28 mouse cellular contexts compared by ENCODE assay signal in genomic region chr10:75829529-75830274, GRCm38 (mm10). TPM values are rescaled to one million over a fixed set of nuclear protein-coding genes. Genes with fewer than 3 reads are reported as not detected.
"Had no signal": no experiment of that assay in that cellular context is flagged by ENCODE, and none has a peak within 500 bp of the region (broad histone marks: within the 10 kb centered on the region; RNA-seq: fewer than 3 reads in every experiment).

No protein-coding gene starts in this region.

- H3K27me3 ChIP-seq: lung, embryonic 15.5 days had no signal

- H3K27ac ChIP-seq: macrophage; midbrain, embryonic 13.5 days; midbrain, embryonic 15.5 days; neural tube, embryonic 13.5 days; neural tube, embryonic 15.5 days had no signal

- H3K9me3 ChIP-seq: lung, embryonic 15.5 days; midbrain, embryonic 13.5 days; midbrain, embryonic 15.5 days; neural tube, embryonic 13.5 days; neural tube, embryonic 15.5 days had no signal

- H3K9ac ChIP-seq: liver, postnatal 0 days; lung, embryonic 15.5 days; midbrain, embryonic 13.5 days; midbrain, embryonic 15.5 days; neural tube, embryonic 13.5 days; neural tube, embryonic 15.5 days had no signal

- H3K4me3 ChIP-seq: lung, embryonic 15.5 days; megakaryocyte, embryonic 14.5 days; midbrain, embryonic 13.5 days; midbrain, embryonic 15.5 days; neural tube, embryonic 13.5 days; neural tube, embryonic 15.5 days had no signal

- DNase-seq: liver, postnatal 0 days; lung, adult 2 months; lung, postnatal 14 days; lung, postnatal 36 days; retina, postnatal 1 day; right cerebral cortex, adult 18-20 months; right cerebral cortex, postnatal 25 days; right cerebral cortex, postnatal 4 days; spleen, adult 18-20 months; thymus, adult 18-20 months; thymus, postnatal 14 days; thymus, postnatal 36 days had no signal

- H3K36me3 ChIP-seq: lung, embryonic 15.5 days; midbrain, embryonic 13.5 days; midbrain, embryonic 15.5 days; neural tube, embryonic 13.5 days; neural tube, embryonic 15.5 days had no signal

- H3K4me2 ChIP-seq: lung, embryonic 15.5 days; midbrain, embryonic 11.5 days; midbrain, embryonic 13.5 days; midbrain, embryonic 15.5 days; neural tube, embryonic 13.5 days; neural tube, embryonic 15.5 days had no signal

RNA-seq across cellular contexts. Expression of gene Gstt4, which starts 7.4 kb away (rescaled TPM):
- total RNA-seq: megakaryocyte progenitor cell, adult 5-6 weeks; midbrain, postnatal 0 days; monocyte, adult 5-6 weeks had no signal
- polyA plus RNA-seq: liver, postnatal 0 days; lung, adult 2 months; lung, embryonic 15.5 days; lung, postnatal 0 days; macrophage; midbrain, embryonic 11.5 days; midbrain, embryonic 13.5 days; midbrain, embryonic 15.5 days; midbrain, postnatal 0 days; neural tube, embryonic 11.5 days; neural tube, embryonic 13.5 days; neural tube, embryonic 15.5 days; small intestine, adult 2 months; stomach, embryonic 14.5 days; stomach, embryonic 16.5 days had no signal

RNA-seq across cellular contexts. Expression of gene Gstt1, which starts 31.3 kb away (rescaled TPM):
- total RNA-seq: monocyte, adult 5-6 weeks had no signal
